Mouse (Mus musculus): ENCODE data around the gene Nrbp1. TPM values are rescaled to one million over a fixed set of nuclear protein-coding genes. Genes with fewer than 3 reads are reported as not detected.
A peak's percentile ranks its signal among the peaks of the same experiment; 100 is the strongest.

The Nrbp1 gene
- total RNA-seq, 2 experiments from 2014 or later, result 82.3 to 86.0 TPM

- peak; percentile 55 for TF ChIP-seq CTCF (IDR thresholded peaks at IDR 0.05)
- no peak for DNase-seq (ENCODE audit: extremely low spot score in 1 of 2, low spot score in 2 of 2)
- Histone ChIP-seq H3K27ac (no peak overlapping the region), H3K4me3 (peak overlapping the region; percentile 97)
- intact Hi-C loops (cut with DNase I), result no loop called here
These were observed 21.6 kb upstream of the Nrbp1 start for GRCm38 (mm10) chr5:31219070-31219469.

GRCm38 (mm10) chr5:31219474-31219873 is 21.2 kb upstream of the Nrbp1 start:
- intact Hi-C loops (cut with DNase I), result no loop called here
- Histone ChIP-seq H3K27ac (peak overlapping the region; percentile 90; the same call in 1 of the 2 replicates), H3K4me3 (peak overlapping the region; percentile 97)
- no peak for DNase-seq (ENCODE audit: extremely low spot score in 1 of 2, low spot score in 2 of 2)
- no peak for TF ChIP-seq CTCF (IDR thresholded peaks at IDR 0.05)

GRCm38 (mm10) chr5:31219911-31220447 is 20.7 kb upstream of the Nrbp1 start:
- intact Hi-C loops (cut with DNase I), result loop anchor here (1.0 kb wide), 1 partner anchor 20 kb away; the partner anchor contains the start of gene Nrbp1
- TF ChIP-seq CTCF (IDR thresholded peaks at IDR 0.05), result peak; percentile 8
- Histone ChIP-seq H3K27ac (peak overlapping the region; percentile 90), H3K4me3 (peak overlapping the region; percentile 97)
- DNase-seq (ENCODE audit: extremely low spot score in 1 of 2, low spot score in 2 of 2), result peak in 1 of 2 experiments; percentile 45

- no peak for TF ChIP-seq CTCF (IDR thresholded peaks at IDR 0.05)
- intact Hi-C loops (cut with DNase I), result loop anchor here (1.0 kb wide), 1 partner anchor 20 kb away; the partner anchor contains the start of gene Nrbp1
- DNase-seq (ENCODE audit: extremely low spot score in 1 of 2, low spot score in 2 of 2), result peak; percentile 97
- peak within 1 kb of the TSS; percentile 97 for H3K4me3 ChIP-seq
- H3K27ac ChIP-seq, result peak within 1 kb of the TSS; percentile 90
These were observed 20.0 kb upstream of the Nrbp1 start, which contains the start of gene Ppm1g for GRCm38 (mm10) chr5:31220448-31221303. Ppm1g (minus strand) TSS chr5:31220687.

GRCm38 (mm10) chr5:31221304-31221945 is 19.2 kb upstream of the Nrbp1 start:
- peak overlapping the region; percentile 97 for H3K4me3 ChIP-seq
- H3K27ac ChIP-seq, result peak overlapping the region; percentile 88
- intact Hi-C loops (cut with DNase I), result no loop called here
- no peak for DNase-seq (ENCODE audit: extremely low spot score in 1 of 2, low spot score in 2 of 2)
- TF ChIP-seq CTCF (IDR thresholded peaks at IDR 0.05), result peak; percentile 44

- no peak for TF ChIP-seq CTCF (IDR thresholded peaks at IDR 0.05)
- intact Hi-C loops (cut with DNase I), result loop anchor here (1.0 kb wide), 1 partner anchor 106 kb away; no protein-coding TSS in a partner anchor
- DNase-seq (ENCODE audit: extremely low spot score in 1 of 2, low spot score in 2 of 2), result no peak
- no peak overlapping the region for H3K27ac ChIP-seq
- H3K4me3 ChIP-seq, result no peak overlapping the region
These were observed 18.0 kb upstream of the Nrbp1 start for GRCm38 (mm10) chr5:31222696-31223095.

- intact Hi-C loops (cut with DNase I), result no loop called here
- DNase-seq (ENCODE audit: extremely low spot score in 1 of 2, low spot score in 2 of 2), result no peak
- no peak overlapping the region for H3K4me3 ChIP-seq
- H3K27ac ChIP-seq, result no peak overlapping the region
- TF ChIP-seq CTCF (IDR thresholded peaks at IDR 0.05), result no peak
These were observed 14.0 kb upstream of the Nrbp1 start for GRCm38 (mm10) chr5:31226641-31227040.

- DNase-seq (ENCODE audit: extremely low spot score in 1 of 2, low spot score in 2 of 2), result no peak
- peak overlapping the region; percentile 96 for H3K4me3 ChIP-seq
- peak overlapping the region; percentile 20; the same call in 1 of the 2 replicates for H3K27ac ChIP-seq
- intact Hi-C loops (cut with DNase I), result loop anchor here (2.0 kb wide), 1 partner anchor 53 kb away; no protein-coding TSS in a partner anchor
- no peak for TF ChIP-seq CTCF (IDR thresholded peaks at IDR 0.05)
These were observed 914 bp downstream of the Nrbp1 start for GRCm38 (mm10) chr5:31241522-31242034.

- Histone ChIP-seq H3K4me3 (peak overlapping the region; percentile 96), H3K27ac (no peak overlapping the region)
- intact Hi-C loops (cut with DNase I), result no loop called here
- no peak for TF ChIP-seq CTCF (IDR thresholded peaks at IDR 0.05)
- no peak for DNase-seq (ENCODE audit: extremely low spot score in 1 of 2, low spot score in 2 of 2)
These were observed 1.5 kb downstream of the Nrbp1 start for GRCm38 (mm10) chr5:31242191-31242590.

GRCm38 (mm10) chr5:31250716-31251115 is 10.1 kb downstream of the Nrbp1 start:
- no peak overlapping the region for H3K27ac ChIP-seq
- no peak for TF ChIP-seq CTCF (IDR thresholded peaks at IDR 0.05)
- intact Hi-C loops (cut with DNase I), result no loop called here
- no peak overlapping the region for H3K4me3 ChIP-seq
- DNase-seq (ENCODE audit: extremely low spot score in 1 of 2, low spot score in 2 of 2), result no peak

- intact Hi-C loops (cut with DNase I), result no loop called here
- no peak for TF ChIP-seq CTCF (IDR thresholded peaks at IDR 0.05)
- no peak within 1 kb of the TSS; the same call in 1 of the 2 replicates for H3K27ac ChIP-seq
- peak; percentile 34 to 37 for DNase-seq (ENCODE audit: extremely low spot score in 1 of 2, low spot score in 2 of 2)
- no peak within 1 kb of the TSS for H3K4me3 ChIP-seq
These were observed 11.0 kb downstream of the Nrbp1 start, which contains the start of gene Krtcap3 for GRCm38 (mm10) chr5:31251541-31252101. Krtcap3 (plus strand) TSS chr5:31251691.
